Mouse (Mus musculus) heart, embryonic 12.5 days (tissue): ENCODE results near the gene Plgrkt. TPM values are rescaled to one million over a fixed set of nuclear protein-coding genes. Genes with fewer than 3 reads are reported as not detected.

ENCODE experiments used
- ATAC-seq: fragments of 200-750 bp; cut with Nextera tagmentation; 2 replicates; pipeline ENCODE4 v1.8.0; 2017; ENCODE audit warnings: moderate TSS enrichment, moderate library complexity; ENCODE audit not compliant: insufficient number of reproducible peaks, low FRiP score
- H3K27ac ChIP-seq: fragments of 300-500 bp; sonication (generic); 2 replicates; pipeline ENCODE4 v1.5.1; 2016; ENCODE audit warnings: mild to moderate bottlenecking, moderate library complexity; ENCODE audit not compliant: poor library complexity, severe bottlenecking
- H3K27me3 ChIP-seq: fragments of 300-500 bp; sonication (generic); replicated peaks from 2 replicates; pipeline ENCODE4 v1.6.1; 2016; ENCODE audit warnings: mild to moderate bottlenecking, moderate library complexity
- H3K36me3 ChIP-seq: fragments of 300-500 bp; sonication (generic); 2 replicates; pipeline ENCODE4 v1.6.1; 2016; ENCODE audit warnings: mild to moderate bottlenecking, moderate library complexity
- H3K4me1 ChIP-seq: fragments of 300-500 bp; sonication (generic); replicated peaks from 2 replicates; pipeline ENCODE4 v1.6.1; 2016; ENCODE audit warnings: mild to moderate bottlenecking
- H3K4me2 ChIP-seq: fragments of 300-500 bp; sonication (generic); 2 replicates; pipeline ENCODE4 v1.6.1; 2016; ENCODE audit warnings: mild to moderate bottlenecking, moderate library complexity
- H3K4me3 ChIP-seq: fragments of 300-500 bp; sonication (generic); 2 replicates; pipeline ENCODE4 v1.5.1; 2016; ENCODE audit warnings: mild to moderate bottlenecking
- H3K9ac ChIP-seq: fragments of 300-500 bp; sonication (generic); 2 replicates; pipeline ENCODE4 v1.6.1; 2016; ENCODE audit warnings: mild to moderate bottlenecking, moderate library complexity
- H3K9me3 ChIP-seq: fragments of 300-500 bp; sonication (generic); replicated peaks from 2 replicates; pipeline ENCODE4 v1.6.1; 2016; ENCODE audit warnings: mild to moderate bottlenecking, moderate library complexity
- WGBS: fragments of 180-500 bp; shearing (Covaris S2); methylation state at CpG from one replicate; pipeline ENCODE4 v1.1.7; 2016; 5-methylcytosine and 5-hydroxymethylcytosine counted together
- polyA plus RNA-seq: library from polyadenylated mRNA; unstranded; fragments of >200 nt; fragmentation: Nextera tagmentation; extraction: Ambion mirVana; gene quantifications from 2 replicates; pipeline ENCODE4 v1.2.1, GENCODE M21; 2016

Gene Plgrkt
- polyA plus RNA-seq, 1 experiment from 2014 or later: 41.1 TPM

- H3K4me2 ChIP-seq: no peak overlapping the region
- H3K9me3 ChIP-seq: no peaks in the 10 kb centered on the region
- no peaks in the 10 kb centered on the region for H3K36me3 ChIP-seq
- H3K4me1 ChIP-seq: peaks cover 3% of the 10 kb centered on the region; the same call in 1 of the 2 replicates
- no peak overlapping the region for H3K27ac ChIP-seq
- no peak for ATAC-seq
- no peak overlapping the region for H3K9ac ChIP-seq
- H3K4me3 ChIP-seq: no peak overlapping the region
- 92% methylated on average over 2 of the region's 2 CpGs for WGBS
- 0 out of 2 replicates have a peak, but pooled peaks cover 4% of the 10 kb centered on the region for H3K27me3 ChIP-seq
Observed at GRCm38 (mm10) chr19:29368041-29368440, 851 bp upstream of the Plgrkt start.

- ATAC-seq: no peak
- H3K4me2 ChIP-seq: peak overlapping the region; percentile 93
- peak overlapping the region; percentile 71 for H3K9ac ChIP-seq
- H3K27me3 ChIP-seq: 0 out of 2 replicates have a peak, but pooled peaks cover 4% of the 10 kb centered on the region
- H3K4me1 ChIP-seq: peaks cover 6% of the 10 kb centered on the region
- WGBS: 47% methylated on average over 20 of the region's 20 CpGs
- peak overlapping the region; percentile 60 for H3K4me3 ChIP-seq
- 0 out of 2 replicates have a peak overlapping the region, but pooled peaks have one; percentile 21 for H3K27ac ChIP-seq
- H3K9me3 ChIP-seq: no peaks in the 10 kb centered on the region
- H3K36me3 ChIP-seq: no peaks in the 10 kb centered on the region
Observed at GRCm38 (mm10) chr19:29366226-29366968, 793 bp downstream of the Plgrkt start.

GRCm38 (mm10) chr19:29365105-29365504 is 2.1 kb downstream of the Plgrkt start:
- no peaks in the 10 kb centered on the region for H3K36me3 ChIP-seq
- WGBS: 25% methylated on average over 3 of the region's 3 CpGs
- H3K27me3 ChIP-seq: 0 out of 2 replicates have a peak, but pooled peaks cover 4% of the 10 kb centered on the region
- no peaks in the 10 kb centered on the region for H3K9me3 ChIP-seq
- peaks cover 16% of the 10 kb centered on the region for H3K4me1 ChIP-seq
- no peak overlapping the region for H3K9ac ChIP-seq
- H3K27ac ChIP-seq: no peak overlapping the region
- no peak overlapping the region for H3K4me3 ChIP-seq
- no peak overlapping the region for H3K4me2 ChIP-seq
- ATAC-seq: no peak

- Histone ChIP-seq H3K36me3 (no peaks in the 10 kb centered on the region), H3K9ac (no peak overlapping the region), H3K27ac (no peak overlapping the region), H3K4me1 (peaks cover 16% of the 10 kb centered on the region), H3K4me3 (no peak overlapping the region), H3K4me2 (no peak overlapping the region), H3K9me3 (no peaks in the 10 kb centered on the region), H3K27me3 (0 out of 2 replicates have a peak, but pooled peaks cover 4% of the 10 kb centered on the region)
- no peak for ATAC-seq
- WGBS: 69% methylated on average over 5 of the region's 5 CpGs
Observed at GRCm38 (mm10) chr19:29364076-29364475, 3.1 kb downstream of the Plgrkt start.

- Histone ChIP-seq H3K36me3 (no peaks in the 10 kb centered on the region), H3K4me2 (no peak overlapping the region), H3K27me3 (0 out of 2 replicates have a peak, but pooled peaks cover 4% of the 10 kb centered on the region), H3K9ac (no peak overlapping the region), H3K4me1 (peaks cover 16% of the 10 kb centered on the region), H3K9me3 (no peaks in the 10 kb centered on the region), H3K27ac (no peak overlapping the region), H3K4me3 (no peak overlapping the region)
- WGBS: 82% methylated on average over 7 of the region's 7 CpGs
- ATAC-seq: no peak
Observed at GRCm38 (mm10) chr19:29363557-29363956, 3.6 kb downstream of the Plgrkt start.

GRCm38 (mm10) chr19:29362173-29362930 is 4.8 kb downstream of the Plgrkt start:
- WGBS: 41% methylated on average over 13 of the region's 13 CpGs
- ATAC-seq: no peak

GRCm38 (mm10) chr19:29361468-29362130 is 5.6 kb downstream of the Plgrkt start:
- H3K4me3 ChIP-seq: peak overlapping the region; percentile 72
- no peaks in the 10 kb centered on the region for H3K9me3 ChIP-seq
- peak; percentile 99 for ATAC-seq
- peak overlapping the region; percentile 18; the same call in 1 of the 2 replicates for H3K27ac ChIP-seq
- peak overlapping the region; percentile 82 for H3K4me2 ChIP-seq
- 3% methylated on average over 33 of the region's 33 CpGs for WGBS
- H3K27me3 ChIP-seq: 0 out of 2 replicates have a peak, but pooled peaks cover 7% of the 10 kb centered on the region
- H3K9ac ChIP-seq: peak overlapping the region; percentile 80
- H3K4me1 ChIP-seq: peaks cover 14% of the 10 kb centered on the region
- no peaks in the 10 kb centered on the region for H3K36me3 ChIP-seq

More at GRCm38 (mm10) chr19:29362173-29362930, 4.8 kb downstream of the Plgrkt start:
- H3K36me3 ChIP-seq: no peaks in the 10 kb centered on the region
- H3K4me1 ChIP-seq: peaks cover 16% of the 10 kb centered on the region
- H3K9me3 ChIP-seq: no peaks in the 10 kb centered on the region
- H3K4me2 ChIP-seq: peak overlapping the region; percentile 82
- 0 out of 2 replicates have a peak, but pooled peaks cover 4% of the 10 kb centered on the region for H3K27me3 ChIP-seq
- peak overlapping the region; percentile 80; the same call in 1 of the 2 replicates for H3K9ac ChIP-seq
- no peak overlapping the region for H3K27ac ChIP-seq
- H3K4me3 ChIP-seq: peak overlapping the region; percentile 72

- 43% methylated on average over 5 of the region's 5 CpGs for WGBS
- ATAC-seq: no peak
Observed at GRCm38 (mm10) chr19:29360251-29360650, 6.9 kb downstream of the Plgrkt start.

GRCm38 (mm10) chr19:29356281-29356680 is 10.9 kb downstream of the Plgrkt start:
- peaks cover 8% of the 10 kb centered on the region for H3K4me1 ChIP-seq
- WGBS: 78% methylated on average over 11 of the region's 11 CpGs
- 0 out of 2 replicates have a peak, but pooled peaks cover 9% of the 10 kb centered on the region for H3K36me3 ChIP-seq
- ATAC-seq: no peak
- H3K27ac ChIP-seq: no peak overlapping the region
- no peak overlapping the region for H3K4me3 ChIP-seq
- no peak overlapping the region for H3K9ac ChIP-seq
- 0 out of 2 replicates have a peak, but pooled peaks cover 4% of the 10 kb centered on the region for H3K27me3 ChIP-seq
- no peaks in the 10 kb centered on the region for H3K9me3 ChIP-seq
- H3K4me2 ChIP-seq: no peak overlapping the region

More at GRCm38 (mm10) chr19:29360251-29360650, 6.9 kb downstream of the Plgrkt start:
- Histone ChIP-seq H3K27ac (no peak overlapping the region), H3K36me3 (no peaks in the 10 kb centered on the region), H3K4me2 (no peak overlapping the region), H3K9ac (no peak overlapping the region), H3K4me3 (no peak overlapping the region), H3K4me1 (peaks cover 13% of the 10 kb centered on the region), H3K27me3 (0 out of 2 replicates have a peak, but pooled peaks cover 9% of the 10 kb centered on the region), H3K9me3 (no peaks in the 10 kb centered on the region)

GRCm38 (mm10) chr19:29354895-29355877 is 12.0 kb downstream of the Plgrkt start:
- Histone ChIP-seq H3K9me3 (no peaks in the 10 kb centered on the region), H3K4me2 (peak overlapping the region; percentile 83), H3K4me3 (peak overlapping the region; percentile 47), H3K36me3 (peaks cover 10% of the 10 kb centered on the region; the same call in 1 of the 2 replicates), H3K9ac (no peak overlapping the region), H3K27me3 (0 out of 2 replicates have a peak, but pooled peaks cover 4% of the 10 kb centered on the region), H3K4me1 (no peaks in the 10 kb centered on the region), H3K27ac (no peak overlapping the region)
- ATAC-seq: 0 out of 2 replicates have a peak, but pooled peaks have one; percentile 61
- WGBS: 4% methylated on average over 20 of the region's 20 CpGs
